Mouse (Mus musculus): ENCODE results near the gene Slc9a9. TPM values are rescaled to one million over a fixed set of nuclear protein-coding genes. Genes with fewer than 3 reads are reported as not detected.

Slc9a9 gene
- polyA plus RNA-seq, 1 experiment from 2014 or later: 4.0 TPM

DNA sequence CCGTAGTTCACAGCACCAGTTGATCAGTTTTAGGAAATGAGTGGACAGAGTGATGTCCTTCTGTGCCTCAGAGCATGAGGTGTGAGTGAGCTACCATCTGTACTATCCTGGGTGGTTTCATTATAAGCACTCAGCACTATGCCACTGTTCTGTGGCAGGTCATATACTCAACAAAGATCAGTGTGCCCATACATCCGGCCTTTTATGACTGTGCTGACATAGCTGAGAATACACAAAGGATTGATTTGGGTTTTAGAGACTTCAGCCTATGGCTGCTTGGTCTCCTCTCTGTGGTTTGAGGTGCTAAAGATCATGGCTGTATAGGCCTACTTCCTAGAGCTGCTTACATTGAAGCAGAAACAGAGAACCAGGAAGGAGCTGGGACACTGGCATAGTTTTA, 12.6 kb downstream of the Slc9a9 start:
- no peak for ATAC-seq (ENCODE audit: insufficient number of reproducible peaks, low FRiP score)
- Histone ChIP-seq H3K27ac (ENCODE audit: poor library complexity, severe bottlenecking) (no peak overlapping the region), H3K4me3 (no peak overlapping the region), H3K4me2 (no peak overlapping the region), H3K36me3 (no peaks in the 10 kb centered on the region), H3K9ac (no peak overlapping the region), H3K27me3 (replicated peaks) (no peaks in the 10 kb centered on the region), H3K9me3 (replicated peaks) (no peaks in the 10 kb centered on the region), H3K4me1 (replicated peaks) (0 out of 2 replicates have a peak, but pooled peaks cover 5% of the 10 kb centered on the region)
- WGBS: 80% methylated on average over 2 of the region's 2 CpGs

DNA sequence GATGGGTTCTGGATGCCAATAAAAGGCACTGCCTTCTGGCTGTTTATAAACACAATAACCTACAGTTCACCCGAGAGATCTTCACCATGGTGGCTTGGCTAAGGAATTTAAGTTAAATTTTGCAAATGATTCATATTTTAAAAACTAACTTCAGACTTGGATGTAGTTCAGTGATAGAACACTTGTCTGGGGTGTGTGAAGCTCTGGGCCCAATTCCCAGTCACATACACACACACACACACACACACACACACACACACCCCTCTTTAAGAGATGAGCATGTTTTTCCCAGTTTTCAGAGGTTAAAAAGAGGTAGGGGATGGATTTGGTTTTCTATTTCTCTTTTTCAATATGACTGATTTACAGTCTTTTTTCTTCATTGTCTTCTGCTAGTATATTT, 15.9 kb downstream of the Slc9a9 start:
- Histone ChIP-seq H3K9me3 (replicated peaks) (no peaks in the 10 kb centered on the region), H3K4me3 (no peak overlapping the region), H3K36me3 (no peaks in the 10 kb centered on the region), H3K4me1 (replicated peaks) (0 out of 2 replicates have a peak, but pooled peaks cover 2% of the 10 kb centered on the region), H3K4me2 (no peak overlapping the region), H3K27me3 (replicated peaks) (no peaks in the 10 kb centered on the region), H3K9ac (no peak overlapping the region), H3K27ac (ENCODE audit: poor library complexity, severe bottlenecking) (no peak overlapping the region)
- WGBS: 73% methylated on average over 1 of the region's 1 CpGs
- no peak for ATAC-seq (ENCODE audit: insufficient number of reproducible peaks, low FRiP score)

DNA sequence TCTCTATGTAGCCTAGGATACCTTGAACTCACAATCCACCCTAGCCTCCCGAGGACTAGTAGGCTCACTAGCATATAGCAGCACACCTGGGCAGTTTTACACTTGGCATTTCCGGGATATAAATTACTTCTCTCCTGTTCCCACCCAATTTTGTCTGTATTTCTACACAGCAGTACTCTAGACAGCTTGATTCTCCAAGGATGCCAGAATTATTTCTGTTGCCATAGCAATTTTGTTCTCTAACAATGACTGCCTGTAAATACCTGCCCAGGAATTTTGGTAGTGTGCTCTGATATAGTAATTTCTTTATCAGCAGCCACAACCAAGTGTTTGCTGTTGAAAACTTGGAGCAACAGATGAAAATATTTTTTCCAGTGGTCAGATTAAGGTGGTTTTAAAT, 16.7 kb downstream of the Slc9a9 start:
- H3K9ac ChIP-seq: no peak overlapping the region
- WGBS: 79% methylated on average over 2 of the region's 2 CpGs
- no peak overlapping the region for H3K4me2 ChIP-seq
- no peak for ATAC-seq (ENCODE audit: insufficient number of reproducible peaks, low FRiP score)
- peaks cover 2% of the 10 kb centered on the region for H3K4me1 ChIP-seq (replicated peaks)
- no peaks in the 10 kb centered on the region for H3K36me3 ChIP-seq
- no peak overlapping the region for H3K4me3 ChIP-seq
- H3K9me3 ChIP-seq (replicated peaks): no peaks in the 10 kb centered on the region
- no peak overlapping the region for H3K27ac ChIP-seq (ENCODE audit: poor library complexity, severe bottlenecking)
- no peaks in the 10 kb centered on the region for H3K27me3 ChIP-seq (replicated peaks)

DNA sequence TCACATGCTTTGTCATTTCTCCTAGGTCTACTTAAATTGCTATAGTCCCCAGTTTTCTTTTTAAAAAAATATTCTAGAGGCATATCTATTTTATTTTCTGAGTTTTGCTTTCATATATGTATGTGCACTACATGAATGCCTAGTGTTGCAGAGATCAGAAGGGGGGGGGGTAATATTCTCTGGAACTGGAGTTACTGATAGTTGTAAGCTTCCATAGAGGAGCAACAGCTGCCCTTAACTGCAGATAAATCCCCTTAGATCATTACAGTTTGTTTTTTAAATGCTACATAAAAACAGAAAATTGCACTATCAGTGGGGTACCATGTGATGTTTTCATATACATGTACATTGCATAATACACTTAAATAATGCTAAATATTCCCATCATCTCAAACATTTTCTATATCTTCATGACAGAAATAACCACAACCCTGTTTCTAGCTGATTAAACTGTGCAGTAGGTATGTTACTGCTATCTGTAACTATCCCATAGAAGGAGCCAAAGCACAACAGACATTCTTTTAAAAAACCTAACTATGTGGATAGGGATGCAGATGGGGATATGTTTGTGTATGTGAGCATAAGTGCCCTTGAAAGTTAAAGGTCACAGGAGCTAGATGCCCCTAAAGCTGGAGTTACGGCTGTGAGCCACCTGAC, 17.6 kb downstream of the Slc9a9 start:
- H3K27me3 ChIP-seq (replicated peaks): no peaks in the 10 kb centered on the region
- H3K27ac ChIP-seq (ENCODE audit: poor library complexity, severe bottlenecking): no peak overlapping the region
- no peak overlapping the region for H3K4me2 ChIP-seq
- 78% methylated on average over 1 of the region's 1 CpGs for WGBS
- H3K4me3 ChIP-seq: no peak overlapping the region
- H3K36me3 ChIP-seq: no peaks in the 10 kb centered on the region
- peaks cover 12% of the 10 kb centered on the region for H3K4me1 ChIP-seq (replicated peaks)
- H3K9me3 ChIP-seq (replicated peaks): no peaks in the 10 kb centered on the region
- no peak for ATAC-seq (ENCODE audit: insufficient number of reproducible peaks, low FRiP score)
- H3K9ac ChIP-seq: no peak overlapping the region

DNA sequence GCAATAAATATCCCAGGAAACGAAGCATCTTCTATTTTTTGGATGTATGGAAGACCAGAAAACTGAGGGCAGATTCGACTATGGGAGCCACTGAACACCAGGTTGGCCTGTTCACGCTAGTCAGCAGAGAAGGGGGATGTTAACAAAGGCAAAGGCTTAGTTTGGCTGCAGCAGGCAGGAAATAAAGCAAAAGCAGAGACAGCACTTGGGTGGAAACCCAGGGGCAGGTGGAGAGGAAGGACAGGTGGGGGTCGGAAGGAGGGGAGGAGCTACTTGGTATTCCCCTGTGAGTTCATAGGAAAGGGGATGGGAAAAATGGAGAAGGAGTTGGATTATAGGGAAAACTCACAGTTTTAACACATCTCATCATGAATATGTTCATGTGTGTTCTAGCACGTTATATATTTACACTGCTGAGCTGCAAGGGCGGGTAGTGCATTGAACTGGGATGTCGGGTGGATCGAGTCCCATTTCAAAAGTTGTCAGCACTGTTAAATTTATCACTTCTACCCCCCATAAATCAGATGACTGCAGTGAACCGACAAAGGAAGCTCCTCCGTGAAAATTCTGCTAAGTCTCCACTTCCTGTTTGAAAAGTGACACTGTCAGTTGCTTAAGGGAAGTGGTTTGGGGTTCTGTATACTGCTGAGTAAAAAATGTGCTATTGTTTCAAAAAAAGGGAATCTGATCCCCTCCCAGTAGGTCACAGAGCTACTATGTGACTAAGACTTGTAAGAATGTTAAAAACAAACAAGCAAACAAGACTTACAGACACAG, 21.8 kb downstream of the Slc9a9 start:
- H3K4me1 ChIP-seq (replicated peaks): peaks cover 25% of the 10 kb centered on the region
- 52% methylated on average over 10 of the region's 10 CpGs for WGBS
- no peak overlapping the region for H3K9ac ChIP-seq
- no peak overlapping the region for H3K4me2 ChIP-seq
- H3K27ac ChIP-seq (ENCODE audit: poor library complexity, severe bottlenecking): no peak overlapping the region
- no peaks in the 10 kb centered on the region for H3K36me3 ChIP-seq
- H3K4me3 ChIP-seq: no peak overlapping the region
- no peaks in the 10 kb centered on the region for H3K27me3 ChIP-seq (replicated peaks)
- ATAC-seq (ENCODE audit: insufficient number of reproducible peaks, low FRiP score): peak; percentile 33; the same call in 1 of the 2 replicates
- no peaks in the 10 kb centered on the region for H3K9me3 ChIP-seq (replicated peaks)

DNA sequence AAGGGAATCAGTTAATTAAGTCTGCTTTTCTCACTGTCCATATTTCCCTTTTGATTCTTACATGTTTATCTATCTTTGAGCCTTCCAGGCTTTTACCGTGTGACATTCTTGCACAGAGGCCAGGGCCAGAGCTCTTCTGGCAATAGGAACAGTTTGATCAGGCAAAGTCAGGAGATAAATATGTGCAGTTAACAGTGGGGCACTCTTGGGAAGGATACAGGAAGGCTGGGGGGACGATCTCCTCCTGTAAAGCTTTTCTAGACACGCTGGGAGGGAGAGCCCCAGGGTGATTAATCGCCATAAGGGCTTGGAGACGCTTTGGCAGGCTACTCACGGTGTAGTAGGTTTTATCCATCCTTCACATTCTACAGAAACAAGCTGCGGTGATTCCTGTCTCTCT, 22.4 kb downstream of the Slc9a9 start:
- WGBS: 12% methylated on average over 7 of the region's 7 CpGs
- no peaks in the 10 kb centered on the region for H3K36me3 ChIP-seq
- H3K27me3 ChIP-seq (replicated peaks): no peaks in the 10 kb centered on the region
- no peaks in the 10 kb centered on the region for H3K9me3 ChIP-seq (replicated peaks)
- ATAC-seq (ENCODE audit: insufficient number of reproducible peaks, low FRiP score): no peak
- no peak overlapping the region for H3K9ac ChIP-seq
- H3K4me1 ChIP-seq (replicated peaks): peaks cover 25% of the 10 kb centered on the region
- H3K27ac ChIP-seq (ENCODE audit: poor library complexity, severe bottlenecking): peak overlapping the region; percentile 59
- peak overlapping the region; percentile 41 for H3K4me2 ChIP-seq
- H3K4me3 ChIP-seq: no peak overlapping the region

DNA sequence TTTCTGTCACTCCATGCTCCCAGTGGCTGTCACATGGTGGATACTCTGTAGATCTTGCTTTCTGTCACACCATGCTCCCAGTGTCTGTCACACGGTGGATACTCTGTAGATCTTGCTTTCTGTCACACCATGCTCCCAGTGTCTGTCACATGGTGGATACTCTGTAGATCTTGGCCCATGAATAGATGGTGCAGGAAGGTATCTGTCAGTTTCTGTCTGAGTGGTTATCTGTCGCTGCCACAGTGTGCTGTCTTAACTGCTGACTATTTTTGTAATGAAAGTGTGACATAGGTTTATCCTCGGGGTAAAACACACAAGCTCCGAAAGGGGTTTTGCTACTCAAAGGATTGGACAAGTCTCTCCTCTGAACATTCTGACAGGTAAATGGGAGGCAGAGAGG, 24.5 kb downstream of the Slc9a9 start:
- Histone ChIP-seq H3K27ac (ENCODE audit: poor library complexity, severe bottlenecking) (peak overlapping the region; percentile 67), H3K9me3 (replicated peaks) (no peaks in the 10 kb centered on the region), H3K36me3 (no peaks in the 10 kb centered on the region), H3K27me3 (replicated peaks) (no peaks in the 10 kb centered on the region), H3K4me1 (replicated peaks) (peaks cover 25% of the 10 kb centered on the region), H3K9ac (no peak overlapping the region), H3K4me2 (no peak overlapping the region), H3K4me3 (no peak overlapping the region)
- WGBS: 35% methylated on average over 4 of the region's 4 CpGs
- no peak for ATAC-seq (ENCODE audit: insufficient number of reproducible peaks, low FRiP score)

DNA sequence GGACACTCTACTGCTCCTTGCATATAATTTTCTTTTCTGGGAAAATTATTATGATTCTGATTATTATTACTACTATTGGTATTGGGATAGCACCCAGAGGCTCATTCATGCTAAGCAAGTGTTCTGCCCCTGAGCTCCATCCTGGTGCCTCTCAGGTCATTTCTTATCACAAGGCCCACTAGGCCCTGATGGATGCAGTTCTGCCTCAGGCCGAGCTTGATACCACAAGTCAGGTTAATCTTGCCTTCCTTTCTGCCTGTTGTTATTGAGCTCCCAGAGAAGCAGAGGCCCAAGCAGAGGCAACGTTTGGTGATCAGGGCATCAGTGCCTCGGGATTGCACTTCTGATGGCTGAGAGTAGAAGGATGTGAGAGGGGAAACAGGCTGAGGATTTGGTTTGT, 25.3 kb downstream of the Slc9a9 start:
- no peak for ATAC-seq (ENCODE audit: insufficient number of reproducible peaks, low FRiP score)
- Histone ChIP-seq H3K9ac (no peak overlapping the region), H3K4me2 (no peak overlapping the region), H3K27me3 (replicated peaks) (no peaks in the 10 kb centered on the region), H3K27ac (ENCODE audit: poor library complexity, severe bottlenecking) (peak overlapping the region; percentile 67), H3K4me3 (no peak overlapping the region), H3K36me3 (no peaks in the 10 kb centered on the region), H3K4me1 (replicated peaks) (peaks cover 25% of the 10 kb centered on the region), H3K9me3 (replicated peaks) (no peaks in the 10 kb centered on the region)
- 38% methylated on average over 3 of the region's 3 CpGs for WGBS

DNA sequence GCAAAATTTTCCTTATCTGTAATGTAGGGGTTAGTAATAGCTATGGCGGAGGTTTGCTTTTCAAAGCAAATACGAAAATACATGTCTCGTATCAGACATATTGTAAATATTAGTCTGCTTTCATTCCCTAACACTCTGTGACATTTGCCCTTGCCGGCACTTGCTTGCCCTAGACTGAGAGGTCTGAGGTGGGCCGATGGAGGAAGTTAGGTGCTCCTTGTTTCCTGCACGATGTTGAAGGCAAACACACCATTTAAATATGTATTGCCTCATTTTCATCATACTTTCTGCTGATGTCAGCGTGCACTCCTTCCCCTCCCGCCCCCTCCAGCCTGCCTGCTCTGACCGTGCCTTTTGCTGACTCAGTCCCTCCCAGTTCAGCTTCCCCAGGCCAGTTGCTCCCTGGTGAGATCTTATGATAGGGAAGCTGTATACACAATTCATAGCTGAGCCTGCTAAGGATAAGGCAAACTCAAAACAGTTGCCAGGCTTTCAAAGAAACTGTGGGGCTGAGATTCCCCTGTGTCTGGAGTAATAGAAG, 26.9 kb downstream of the Slc9a9 start:
- Histone ChIP-seq H3K4me2 (no peak overlapping the region), H3K27me3 (replicated peaks) (no peaks in the 10 kb centered on the region), H3K4me3 (no peak overlapping the region), H3K27ac (ENCODE audit: poor library complexity, severe bottlenecking) (no peak overlapping the region), H3K9ac (no peak overlapping the region), H3K36me3 (no peaks in the 10 kb centered on the region), H3K4me1 (replicated peaks) (peaks cover 32% of the 10 kb centered on the region), H3K9me3 (replicated peaks) (no peaks in the 10 kb centered on the region)
- WGBS: 72% methylated on average over 9 of the region's 9 CpGs
- peak; percentile 52; the same call in 1 of the 2 replicates for ATAC-seq (ENCODE audit: insufficient number of reproducible peaks, low FRiP score)

DNA sequence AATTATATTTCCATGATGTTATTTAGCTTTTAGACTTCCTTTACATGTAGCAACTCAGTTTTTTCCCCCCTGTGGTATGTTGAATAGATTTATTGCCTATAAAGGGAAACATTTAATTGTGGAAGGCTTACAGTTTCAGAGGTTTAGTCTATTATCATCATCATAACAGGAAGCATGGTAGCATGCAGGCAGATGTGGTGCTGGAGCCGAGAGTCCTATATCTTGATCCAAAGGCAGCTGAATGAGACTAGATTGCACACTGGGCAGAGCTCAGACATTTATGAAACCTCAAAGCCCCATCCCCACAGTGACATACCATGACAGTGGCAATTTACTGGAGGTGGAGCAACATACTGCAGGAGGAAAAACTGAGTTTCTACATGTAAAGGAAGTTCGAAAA, 28.5 kb downstream of the Slc9a9 start:
- ATAC-seq (ENCODE audit: insufficient number of reproducible peaks, low FRiP score): no peak
- no peaks in the 10 kb centered on the region for H3K9me3 ChIP-seq (replicated peaks)
- no peak overlapping the region for H3K27ac ChIP-seq (ENCODE audit: poor library complexity, severe bottlenecking)
- H3K4me2 ChIP-seq: no peak overlapping the region
- no peak overlapping the region for H3K9ac ChIP-seq
- 61% methylated on average over 2 of the region's 2 CpGs for WGBS
- H3K4me1 ChIP-seq (replicated peaks): peaks cover 30% of the 10 kb centered on the region
- no peaks in the 10 kb centered on the region for H3K36me3 ChIP-seq
- H3K4me3 ChIP-seq: no peak overlapping the region
- no peaks in the 10 kb centered on the region for H3K27me3 ChIP-seq (replicated peaks)

DNA sequence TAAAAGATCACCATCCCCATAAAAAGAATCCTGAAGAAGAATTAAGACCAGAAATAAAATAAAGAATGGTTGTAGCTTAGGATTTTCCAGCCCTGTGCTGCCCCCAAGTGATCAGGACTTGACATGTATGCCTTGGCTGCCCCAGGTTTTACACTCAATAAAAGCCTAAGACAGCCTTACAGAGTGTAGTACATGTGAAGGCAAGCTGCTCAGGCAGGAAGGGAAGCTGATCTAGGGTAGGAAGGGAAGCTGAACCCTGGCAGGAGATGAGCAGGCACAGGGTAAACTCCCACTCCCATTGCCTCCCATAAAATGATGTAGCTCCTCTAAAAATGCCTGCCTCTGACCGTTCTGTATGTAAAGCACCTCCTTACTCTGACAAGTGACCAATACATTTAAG, 30.8 kb downstream of the Slc9a9 start:
- 70% methylated on average over 1 of the region's 1 CpGs for WGBS
- Histone ChIP-seq H3K9me3 (replicated peaks) (no peaks in the 10 kb centered on the region), H3K36me3 (no peaks in the 10 kb centered on the region), H3K27ac (ENCODE audit: poor library complexity, severe bottlenecking) (no peak overlapping the region), H3K4me1 (replicated peaks) (peaks cover 20% of the 10 kb centered on the region), H3K4me3 (no peak overlapping the region), H3K4me2 (no peak overlapping the region), H3K9ac (no peak overlapping the region), H3K27me3 (replicated peaks) (no peaks in the 10 kb centered on the region)
- 0 out of 2 replicates have a peak, but pooled peaks have one; percentile 19 for ATAC-seq (ENCODE audit: insufficient number of reproducible peaks, low FRiP score)

Measured in heart, embryonic 12.5 days (tissue).